Mouse (Mus musculus) CH12.LX (cell line): Measurements from ENCODE around the gene Spink2. TPM values are rescaled to one million over a fixed set of nuclear protein-coding genes. Genes with fewer than 3 reads are reported as not detected.

Experiments used
- DNase-seq: peaks from one replicate; pipeline ENCODE4 v3.0.0-alpha.2; 2013; ENCODE audit errors: extremely low read depth
- H3K27ac ChIP-seq: 2 replicates; pipeline ENCODE4 v1.5.1; 2012; ENCODE audit warnings: low read depth, mild to moderate bottlenecking, control low read depth, moderate library complexity; ENCODE audit not compliant: insufficient read depth
- H3K27me3 ChIP-seq: replicated peaks from 2 replicates; pipeline ENCODE3; 2012; ENCODE audit warnings: inconsistent platforms
- H3K36me3 ChIP-seq, 2 experiments: replicated peaks in 1 of 2; 2 replicates each; pipeline versions ENCODE3 to v1.6.1; 2012; ENCODE audit warnings: inconsistent platforms in 1 of 2, low read length in 1 of 2, mild to moderate bottlenecking in 1 of 2, mixed read lengths in 1 of 2, moderate library complexity in 1 of 2; ENCODE audit not compliant: control insufficient read depth in 1 of 2, insufficient read depth in 1 of 2
- H3K4me1 ChIP-seq, 2 experiments: 2 replicates each; pipeline ENCODE4 v1.6.1; 2012; ENCODE audit warnings: inconsistent platforms in 1 of 2, moderate library complexity in 1 of 2; ENCODE audit not compliant: insufficient read depth in 2 of 2, control insufficient read depth in 1 of 2
- H3K4me2 ChIP-seq: 2 replicates; pipeline ENCODE4 v1.6.1; 2012; ENCODE audit warnings: low read depth, mild to moderate bottlenecking, control low read depth; ENCODE audit not compliant: poor library complexity, insufficient read depth, severe bottlenecking
- H3K4me3 ChIP-seq, 3 experiments: fragments of 150-350 bp in 1 of 3; sonication (generic) in 1 of 3; replicated peaks in 1 of 3; 2 replicates each; pipeline versions ENCODE3 to v1.5.1; 2011 to 2012; ENCODE audit warnings: low read depth in 2 of 3, low read length in 2 of 3, mild to moderate bottlenecking in 2 of 3, moderate library complexity in 2 of 3, control low read depth in 1 of 3, improper control_type of control experiment in 1 of 3, inconsistent platforms in 1 of 3, mixed read lengths in 1 of 3; ENCODE audit not compliant: poor library complexity in 1 of 3
- H3K79me2 ChIP-seq: replicated peaks from 2 replicates; pipeline ENCODE4 v1.6.1; 2012; ENCODE audit warnings: mild to moderate bottlenecking, moderate library complexity; ENCODE audit not compliant: control insufficient read depth, poor library complexity, insufficient read depth, severe bottlenecking; ENCODE audit errors: extremely low read depth
- H3K9ac ChIP-seq: 2 replicates; pipeline ENCODE4 v1.6.1; 2012; ENCODE audit warnings: low read depth, mild to moderate bottlenecking, control low read depth, moderate library complexity; ENCODE audit not compliant: insufficient read depth
- H3K9me3 ChIP-seq: replicated peaks from 2 replicates; pipeline ENCODE3; 2012; ENCODE audit warnings: low read length, inconsistent platforms, mixed read lengths
- CHD1 ChIP-seq: IDR thresholded peaks from 2 replicates; pipeline ENCODE4 v1.6.1; 2012; ENCODE audit warnings: low read depth, low read length, improper control_type of control experiment, inconsistent platforms
- CHD2 ChIP-seq: IDR thresholded peaks from 2 replicates; pipeline ENCODE4 v1.6.1; 2011; ENCODE audit warnings: low read length, improper control_type of control experiment
- CTCF ChIP-seq, 2 experiments: IDR thresholded peaks in 1 of 2; conservative IDR thresholded peaks in 1 of 2; 2 replicates each; pipeline ENCODE4 v1.5.1; 2011 to 2012; ENCODE audit warnings: low read depth in 2 of 2, low read length in 2 of 2, improper control_type of control experiment in 1 of 2, inconsistent platforms in 1 of 2, mild to moderate bottlenecking in 1 of 2, moderate library complexity in 1 of 2
- ELF1 ChIP-seq: IDR thresholded peaks from 2 replicates; pipeline ENCODE4 v1.6.1; 2014; ENCODE audit warnings: low read depth, mild to moderate bottlenecking, inconsistent platforms, low read length, improper control_type of control experiment
- EP300 ChIP-seq: IDR thresholded peaks from 2 replicates; pipeline ENCODE4 v1.6.1; 2011; ENCODE audit warnings: low read length, improper control_type of control experiment
- GABPA ChIP-seq: IDR thresholded peaks from 2 replicates; pipeline ENCODE4 v1.6.1; 2012; ENCODE audit warnings: low read depth, low read length, improper control_type of control experiment, inconsistent platforms; ENCODE audit not compliant: insufficient replicate concordance
- IRF4 ChIP-seq: IDR thresholded peaks from 2 replicates; pipeline ENCODE4 v1.6.1; 2014; ENCODE audit warnings: low read depth, mild to moderate bottlenecking, inconsistent platforms, low read length, improper control_type of control experiment
- JUN ChIP-seq: IDR thresholded peaks from 2 replicates; pipeline ENCODE4 v1.6.1; 2011; ENCODE audit warnings: low read depth, mild to moderate bottlenecking, low read length, improper control_type of control experiment, moderate library complexity; ENCODE audit not compliant: insufficient read depth
- JUND ChIP-seq: conservative IDR thresholded peaks from 2 replicates; pipeline ENCODE4 v1.6.1; 2011; ENCODE audit warnings: low read depth, low read length, improper control_type of control experiment
- MAFK ChIP-seq: IDR thresholded peaks from 2 replicates; pipeline ENCODE4 v1.6.1; 2011; ENCODE audit warnings: low read length, improper control_type of control experiment; ENCODE audit not compliant: insufficient replicate concordance
- MEF2A ChIP-seq: IDR thresholded peaks from 2 replicates; pipeline ENCODE4 v1.6.1; 2014; ENCODE audit warnings: low read depth, mild to moderate bottlenecking, inconsistent platforms, low read length, improper control_type of control experiment, borderline replicate concordance
- MXI1 ChIP-seq: IDR thresholded peaks from 2 replicates; pipeline ENCODE4 v1.6.1; 2011; ENCODE audit warnings: mild to moderate bottlenecking, low read depth, low read length, improper control_type of control experiment
- MYC ChIP-seq: IDR thresholded peaks from 2 replicates; pipeline ENCODE4 v1.6.1; 2011; ENCODE audit warnings: low read depth, mild to moderate bottlenecking, improper control_type of control experiment, low read length
- NELFE ChIP-seq: IDR thresholded peaks from 2 replicates; pipeline ENCODE4 v1.6.1; 2011; ENCODE audit warnings: low read depth, low read length, improper control_type of control experiment
- NRF1 ChIP-seq: IDR thresholded peaks from 2 replicates; pipeline ENCODE4 v1.6.1; 2014; ENCODE audit warnings: low read depth, mild to moderate bottlenecking, inconsistent platforms, low read length, improper control_type of control experiment, moderate library complexity
- PAX5 ChIP-seq: IDR thresholded peaks from 2 replicates; pipeline ENCODE4 v1.6.1; 2012; ENCODE audit warnings: low read length, inconsistent platforms, mixed read lengths
- RAD21 ChIP-seq: IDR thresholded peaks from 2 replicates; pipeline ENCODE4 v1.6.1; 2011; ENCODE audit warnings: low read depth, mild to moderate bottlenecking, low read length, improper control_type of control experiment, moderate library complexity
- RCOR1 ChIP-seq: conservative IDR thresholded peaks from 2 replicates; pipeline ENCODE4 v1.6.1; 2012; ENCODE audit warnings: low read depth, mild to moderate bottlenecking, inconsistent platforms, low read length, improper control_type of control experiment
- TCF12 ChIP-seq: IDR thresholded peaks from 2 replicates; pipeline ENCODE4 v1.6.1; 2014; ENCODE audit warnings: low read depth, mild to moderate bottlenecking, inconsistent platforms, low read length, improper control_type of control experiment
- USF1 ChIP-seq: IDR thresholded peaks from 2 replicates; pipeline ENCODE4 v1.6.1; 2014; ENCODE audit warnings: low read depth, mild to moderate bottlenecking, inconsistent platforms, low read length, improper control_type of control experiment
- USF2 ChIP-seq: conservative IDR thresholded peaks from 2 replicates; pipeline ENCODE4 v1.6.1; 2011; ENCODE audit warnings: low read depth, low read length, improper control_type of control experiment
- ZC3H11A ChIP-seq: IDR thresholded peaks from 2 replicates; pipeline ENCODE4 v1.6.1; 2012; ENCODE audit warnings: low read depth, mild to moderate bottlenecking, inconsistent platforms, low read length, improper control_type of control experiment
- ZKSCAN1 ChIP-seq: IDR thresholded peaks from 2 replicates; pipeline ENCODE4 v1.6.1; 2012; ENCODE audit warnings: low read depth, inconsistent platforms, low read length, improper control_type of control experiment, borderline replicate concordance
- ZNF384 ChIP-seq: IDR thresholded peaks from 2 replicates; pipeline ENCODE4 v1.6.1; 2012; ENCODE audit warnings: low read depth, low read length, improper control_type of control experiment, inconsistent platforms
- dilution Hi-C: fragments of 300-500 bp; cut with MboI; formaldehyde crosslinking; loops from 2 replicates; pipeline ENCODE4 v1.14.3; 2020; ENCODE audit warnings: low sequenced_read_pairs; ENCODE audit not compliant: extremely low pct_unique_long_range_greater_than_20kb, extremely low pct_ligation_motif_present
- in situ Hi-C: fragments of 300-500 bp; cut with MboI; formaldehyde crosslinking; loops from 3 replicates; pipeline ENCODE4 v1.14.3; 2019; ENCODE audit warnings: low sequenced_read_pairs, low pct_ligation_motif_present, low pct_unique_long_range_greater_than_20kb, mixed read lengths
- polyA plus RNA-seq: library from polyadenylated mRNA; unstranded; fragments of >175 nt; gene quantifications from 2 replicates; pipeline ENCODE4 v1.2.1, GENCODE M21; 2012; ENCODE audit warnings: low read depth; ENCODE audit not compliant: insufficient read length
- total RNA-seq, 2 experiments: library from RNA; depleted of rRNA; stranded (reverse); fragments of 300-350 nt in 1 of 2; fragments of >200 nt in 1 of 2; gene quantifications; 2 replicates each; pipeline ENCODE4 v1.2.3; 2012 to 2014

Spink2 gene
- total and polyA plus RNA-seq, 3 experiments = 0.42 to 1.3 TPM; not detected in 1

- no peak for TF ChIP-seq ELF1
- no peak for TF ChIP-seq IRF4
- no peak for TF ChIP-seq JUN
- no peak for TF ChIP-seq RAD21
- TF ChIP-seq TCF12 = no peak
- no peak for TF ChIP-seq ZC3H11A
- no peak for TF ChIP-seq MXI1
- no peak for TF ChIP-seq RCOR1
- no peak for TF ChIP-seq JUND
- TF ChIP-seq MAFK = no peak
- no peak for TF ChIP-seq USF1
- no peak for TF ChIP-seq PAX5
- no peak for TF ChIP-seq NELFE
- TF ChIP-seq CHD2 = no peak
- DNase-seq = no peak
- no peak overlapping the region for H3K4me3 ChIP-seq
- H3K4me2 ChIP-seq = no peak overlapping the region
- in situ Hi-C loops = loop anchor here (10.0 kb wide), 1 partner anchor 176 kb away; the partner anchor contains the start of gene Thegl
- H3K9ac ChIP-seq = no peak overlapping the region
- H3K27me3 ChIP-seq = no peaks in the 10 kb centered on the region
- dilution Hi-C loops = no loop called here
- H3K27ac ChIP-seq = no peak overlapping the region
- peaks cover 6% of the 10 kb centered on the region for H3K9me3 ChIP-seq
- peaks cover 0 to 18% of the 10 kb centered on the region in 2 experiments; a peak in 2 of 4 replicates for H3K4me1 ChIP-seq
- H3K79me2 ChIP-seq = no peaks in the 10 kb centered on the region
- H3K36me3 ChIP-seq = no peaks in the 10 kb centered on the region
Observed at GRCm38 (mm10) chr5:77191106-77191505, 20.2 kb downstream of the Spink2 start.

GRCm38 (mm10) chr5:77188738-77189137 lies 22.5 kb downstream of the Spink2 start:
- no peak overlapping the region for H3K4me3 ChIP-seq
- dilution Hi-C loops = no loop called here
- peaks cover 6% of the 10 kb centered on the region for H3K9me3 ChIP-seq
- no peak overlapping the region for H3K9ac ChIP-seq
- no peaks in the 10 kb centered on the region for H3K27me3 ChIP-seq
- in situ Hi-C loops = no loop called here
- no peaks in the 10 kb centered on the region for H3K36me3 ChIP-seq
- no peaks in the 10 kb centered on the region for H3K79me2 ChIP-seq
- no peak overlapping the region for H3K4me2 ChIP-seq
- no peak overlapping the region for H3K27ac ChIP-seq
- no peak for TF ChIP-seq ZNF384
- no peak for TF ChIP-seq CHD1
- TF ChIP-seq ZKSCAN1 = no peak
- TF ChIP-seq TCF12 = no peak
- TF ChIP-seq GABPA = no peak
- no peak for TF ChIP-seq MAFK
- no peak for TF ChIP-seq MEF2A
- no peak for TF ChIP-seq EP300
- no peak for TF ChIP-seq RCOR1
- TF ChIP-seq ELF1 = no peak
- no peak for TF ChIP-seq JUND
- TF ChIP-seq NELFE = no peak
- TF ChIP-seq MYC = no peak
- TF ChIP-seq CTCF (conservative IDR thresholded peaks at IDR 0.05 in 1 of 2, IDR thresholded peaks at IDR 0.05 in 1 of 2; ENCODE audit: low read depth in 2 of 2, low read length in 2 of 2) = no peak
- no peak for TF ChIP-seq USF2
- no peak for TF ChIP-seq NRF1
- H3K4me1 ChIP-seq = peaks cover 0 to 17% of the 10 kb centered on the region in 2 experiments; a peak in 2 of 4 replicates
- DNase-seq = no peak
